Mouse (Mus musculus): ENCODE measurements around the gene Cadm1.

- TF ChIP-seq CTCF (IDR thresholded peaks at IDR 0.05; ENCODE audit: borderline replicate concordance, extremely low read depth, insufficient read depth, insufficient read length) (no peak), POLR2A (IDR thresholded peaks at IDR 0.05; ENCODE audit: borderline replicate concordance, extremely low read depth, insufficient read depth, insufficient read length, poor library complexity, severe bottlenecking) (no peak)
Observed at GRCm38 (mm10) chr9:47904339-47904922, 374.5 kb downstream of the Cadm1 start.

Data from brain, embryonic 14.5 days (tissue).